Mouse (Mus musculus) ES-E14 (cell line): ENCODE measurements around the gene Myl6. TPM values are rescaled to one million over a fixed set of nuclear protein-coding genes. Genes with fewer than 3 reads are reported as not detected.

Source experiments
- DNase-seq: peaks from one replicate; pipeline ENCODE4 v3.0.0-alpha.2; 2013; ENCODE audit warnings: low read depth, low spot score
- H3K27ac ChIP-seq: 2 replicates; pipeline ENCODE4 v1.5.1; 2012; ENCODE audit warnings: low read depth, mild to moderate bottlenecking, low read length, moderate library complexity, mixed read lengths; ENCODE audit not compliant: poor library complexity, insufficient read depth, severe bottlenecking
- H3K36me3 ChIP-seq: 2 replicates; pipeline ENCODE4 v1.6.1; 2012; ENCODE audit warnings: mild to moderate bottlenecking, low read length, moderate library complexity, mixed read lengths; ENCODE audit not compliant: control insufficient read depth, poor library complexity, insufficient read depth, severe bottlenecking
- H3K4me1 ChIP-seq, 2 experiments: fragments of 150-350 bp in 1 of 2; sonication (generic) in 1 of 2; 2 replicates each; pipeline ENCODE4 v1.6.1; 2012; ENCODE audit warnings: low read length in 2 of 2, mild to moderate bottlenecking in 1 of 2, mixed read lengths in 1 of 2; ENCODE audit not compliant: control insufficient read depth in 2 of 2, insufficient read depth in 2 of 2, poor library complexity in 1 of 2
- H3K4me3 ChIP-seq, 2 experiments: fragments of 150-350 bp in 1 of 2; sonication (generic) in 1 of 2; 2 replicates each; pipeline ENCODE4 v1.5.1; 2012; ENCODE audit warnings: low read length in 2 of 2, low read depth in 1 of 2, mild to moderate bottlenecking in 1 of 2, mixed read lengths in 1 of 2; ENCODE audit not compliant: insufficient read depth in 1 of 2, poor library complexity in 1 of 2, severe bottlenecking in 1 of 2
- H3K9ac ChIP-seq: 2 replicates; pipeline ENCODE4 v1.6.1; 2012; ENCODE audit warnings: low read depth, mild to moderate bottlenecking, low read length, mixed read lengths; ENCODE audit not compliant: poor library complexity, insufficient read depth, severe bottlenecking
- H3K9me3 ChIP-seq: fragments of 150-350 bp; sonication (generic); 2 replicates; pipeline ENCODE4 v1.6.1; 2012; ENCODE audit warnings: low read depth, mild to moderate bottlenecking, low read length; ENCODE audit not compliant: control insufficient read depth, insufficient read depth
- CHD2 ChIP-seq: IDR thresholded peaks from 2 replicates; pipeline ENCODE4 v1.6.1; 2014; ENCODE audit warnings: mild to moderate bottlenecking, low read depth, low read length, inconsistent platforms
- HCFC1 ChIP-seq: IDR thresholded peaks from 2 replicates; pipeline ENCODE4 v1.6.1; 2012; ENCODE audit warnings: low read length, inconsistent platforms, borderline replicate concordance; ENCODE audit not compliant: insufficient read depth
- MAFK ChIP-seq: IDR thresholded peaks from 2 replicates; pipeline ENCODE4 v1.6.1; 2014; ENCODE audit warnings: mild to moderate bottlenecking, low read depth, low read length, inconsistent platforms; ENCODE audit not compliant: insufficient read depth
- ZC3H11A ChIP-seq: IDR thresholded peaks from 2 replicates; pipeline ENCODE4 v1.6.1; 2012; ENCODE audit warnings: low read depth, mild to moderate bottlenecking, inconsistent platforms, low read length, borderline replicate concordance
- ZNF384 ChIP-seq: IDR thresholded peaks from 2 replicates; pipeline ENCODE4 v1.6.1; 2012; ENCODE audit warnings: low read depth, low read length, inconsistent platforms
- in situ Hi-C, 2 experiments: fragments of 600-800 bp; cut with MboI; formaldehyde crosslinking; loops; one replicate each; pipeline ENCODE4 v1.15.1; 2025; ENCODE audit warnings: low sequenced_read_pairs in 2 of 2, inconsistent platforms in 1 of 2; ENCODE audit not compliant: unreplicated experiment in 2 of 2
- total RNA-seq: library from RNA; depleted of rRNA; stranded (reverse); fragments of 300-350 nt; gene quantifications from 2 replicates; pipeline ENCODE4 v1.2.3, GENCODE M21; 2012; rRNA removed

Myl6 gene
- total RNA-seq, 1 experiment, result 1,090 TPM

DNA sequence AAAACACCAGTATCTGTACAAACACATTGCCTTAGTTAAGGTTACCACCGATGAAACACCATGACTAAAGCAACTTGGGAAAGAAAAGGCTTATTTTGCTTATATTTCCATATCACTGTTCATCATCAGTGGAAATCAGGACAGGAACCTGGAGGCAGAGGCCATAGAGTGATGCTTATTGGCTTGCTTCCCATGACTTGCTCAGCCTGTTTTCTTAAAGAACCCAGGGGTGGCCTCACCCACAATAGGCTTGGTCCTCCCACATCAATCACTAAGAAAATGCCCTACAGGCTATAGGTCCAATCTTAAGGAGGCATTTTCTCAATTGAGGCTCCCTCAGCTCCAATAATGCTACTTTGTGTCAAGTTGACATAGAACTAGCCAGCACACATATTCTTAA, 51.2 kb downstream of the Myl6 start:
- Histone ChIP-seq H3K36me3 (peaks cover 24% of the 10 kb centered on the region), H3K9ac (no peak overlapping the region), H3K4me1 (peaks cover 0 to 3% of the 10 kb centered on the region in 2 experiments; a peak in 2 of 4 replicates), H3K9me3 (no peaks in the 10 kb centered on the region), H3K27ac (no peak overlapping the region), H3K4me3 (no peak overlapping the region)
- no peak for TF ChIP-seq HCFC1
- no peak for TF ChIP-seq ZC3H11A
- no peak for TF ChIP-seq CHD2
- no peak for TF ChIP-seq ZNF384
- no peak for TF ChIP-seq MAFK
- no peak for DNase-seq
- in situ Hi-C loops, result no loop called here

DNA sequence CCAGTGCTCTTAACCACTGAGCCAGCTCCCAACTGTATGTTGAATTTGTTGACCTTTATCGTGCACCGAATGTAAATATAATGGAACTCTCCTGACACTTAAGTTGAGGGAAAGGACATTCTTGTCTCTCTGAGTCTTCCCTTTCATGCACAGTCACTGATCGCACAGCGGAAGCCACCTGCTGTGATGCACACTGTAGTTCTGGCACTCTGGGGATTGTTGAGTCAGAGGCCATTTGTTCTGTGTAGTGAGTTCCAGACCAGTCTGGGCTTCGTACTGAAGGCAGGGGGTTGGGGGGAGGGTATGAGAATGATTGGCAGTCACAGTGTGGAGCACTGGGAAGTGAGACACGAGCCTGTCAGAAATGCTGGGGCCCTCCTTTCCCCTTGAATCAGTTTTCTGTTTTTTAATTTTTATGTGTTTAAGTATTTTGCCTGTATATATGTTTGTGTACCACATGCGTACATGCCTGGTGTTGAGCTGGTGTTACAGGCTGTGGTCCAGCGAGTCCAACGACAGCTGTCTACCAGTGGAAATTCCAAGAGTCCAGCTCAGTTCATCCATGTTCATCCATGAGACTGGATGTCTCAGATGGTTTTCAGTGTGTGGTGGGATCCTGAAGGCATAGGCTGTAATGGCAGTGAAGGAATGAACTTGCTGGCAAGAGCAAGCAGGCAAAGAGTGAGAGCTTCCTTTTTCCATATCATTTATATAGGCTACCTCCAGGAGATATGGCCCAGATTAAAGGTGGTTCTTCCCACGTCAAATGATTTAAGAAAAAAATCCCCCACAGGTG, 52.4 kb downstream of the Myl6 start:
- H3K4me1 ChIP-seq, result peaks cover 0 to 3% of the 10 kb centered on the region in 2 experiments; a peak in 2 of 4 replicates
- H3K9me3 ChIP-seq, result no peaks in the 10 kb centered on the region
- no peak overlapping the region for H3K4me3 ChIP-seq
- no peak overlapping the region for H3K9ac ChIP-seq
- no peak for DNase-seq
- TF ChIP-seq ZC3H11A, result no peak
- TF ChIP-seq MAFK, result peak; percentile 52; the same call in 1 of the 2 replicates
- in situ Hi-C loops, result no loop called here
- no peak overlapping the region for H3K27ac ChIP-seq
- H3K36me3 ChIP-seq, result peaks cover 32% of the 10 kb centered on the region

Other genes starting within 250 kb of the Myl6 start
- gene Apon, start 240.0 kb downstream of the Myl6 start, total RNA-seq, result 0.31 and 0.69 TPM in 2 replicates
- gene Apof, start 225.5 kb downstream of the Myl6 start, total RNA-seq, result 1.4 and 2.1 TPM in 2 replicates
- 10.6 and 22.7 TPM in 2 replicates for gene Stat2, start 223.6 kb downstream of the Myl6 start, total RNA-seq
- 4.1 and 6.1 TPM in 2 replicates for gene Il23a, start 195.4 kb downstream of the Myl6 start, total RNA-seq
- 21.9 and 25.4 TPM in 2 replicates for gene Pan2, start 190.8 kb downstream of the Myl6 start, total RNA-seq
- 218 and 257 TPM in 2 replicates for gene Cnpy2, start 171.7 kb downstream of the Myl6 start, total RNA-seq
- gene Cs, start 156.4 kb downstream of the Myl6 start, total RNA-seq, result 107 and 143 TPM in 2 replicates
- gene Coq10a, start 125.1 kb downstream of the Myl6 start, total RNA-seq, result 8.2 and 10.1 TPM in 2 replicates
- 11.1 and 11.4 TPM in 2 replicates for gene Ankrd52, start 117.0 kb downstream of the Myl6 start, total RNA-seq
- 0.36 and 0.53 TPM in 2 replicates for gene Slc39a5, start 92.9 kb downstream of the Myl6 start, total RNA-seq
- 25.3 and 28.2 TPM in 2 replicates for gene Nabp2, start 82.7 kb downstream of the Myl6 start, total RNA-seq
- gene Rnf41, start 82.5 kb downstream of the Myl6 start, total RNA-seq, result 39.6 and 41.3 TPM in 2 replicates
- 18.9 and 22.8 TPM in 2 replicates for gene Smarcc2, start 34.9 kb downstream of the Myl6 start, total RNA-seq
- gene Myl6b, start 4.5 kb upstream of the Myl6 start, total RNA-seq, result 2.0 and 3.7 TPM in 2 replicates
- gene Esyt1, start 31.7 kb upstream of the Myl6 start, total RNA-seq, result 62.7 and 135 TPM in 2 replicates
- gene Zc3h10, start 53.6 kb upstream of the Myl6 start, total RNA-seq, result 18.8 and 19.5 TPM in 2 replicates
- gene Rpl41, start 55.2 kb upstream of the Myl6 start, total RNA-seq, result 5,552 and 6,346 TPM in 2 replicates
- 127 and 170 TPM in 2 replicates for gene Pa2g4, start 71.8 kb upstream of the Myl6 start, total RNA-seq
- 24.9 and 30.3 TPM in 2 replicates for gene Erbb3, start 95.5 kb upstream of the Myl6 start, total RNA-seq
- 1,660 and 1,982 TPM in 2 replicates for gene Rps26, start 132.6 kb upstream of the Myl6 start, total RNA-seq
- 1.4 and 1.9 TPM in 2 replicates for gene Ikzf4, start 151.8 kb upstream of the Myl6 start, total RNA-seq
- 7.0 and 7.4 TPM in 2 replicates for gene Suox, start 179.9 kb upstream of the Myl6 start, total RNA-seq
- 23.2 and 32.8 TPM in 2 replicates for gene Rab5b, start 202.1 kb upstream of the Myl6 start, total RNA-seq
- gene Pmel, start 210.1 kb upstream of the Myl6 start, total RNA-seq, result 11.4 and 44.2 TPM in 2 replicates
- 40.7 and 43.5 TPM in 2 replicates for gene Cdk2, start 210.9 kb upstream of the Myl6 start, total RNA-seq